Mouse (Mus musculus) forebrain, embryonic 14.5 days (tissue): Measurements from ENCODE around the gene Sik3. TPM values are rescaled to one million over a fixed set of nuclear protein-coding genes. Genes with fewer than 3 reads are reported as not detected.

Experiments used
- ATAC-seq: fragments of 200-750 bp; cut with Nextera tagmentation; 2 replicates; pipeline ENCODE4 v1.8.0; 2017; ENCODE audit warnings: mild to moderate bottlenecking, moderate library complexity
- DNase-seq: peaks from one replicate; pipeline ENCODE4 v3.0.0-alpha.2; 2015; ENCODE audit warnings: low spot score
- H3K27ac ChIP-seq: fragments of 300-500 bp; sonication (generic); 2 replicates; pipeline ENCODE4 v1.5.1; 2014; ENCODE audit warnings: low read depth, mild to moderate bottlenecking, control low read depth, low read length, moderate library complexity
- H3K27me3 ChIP-seq: fragments of 300-500 bp; sonication (generic); replicated peaks from 2 replicates; pipeline ENCODE4 v1.6.1; 2014; ENCODE audit warnings: low read length, control low read depth, mixed read lengths; ENCODE audit not compliant: control insufficient read depth, insufficient read depth
- H3K36me3 ChIP-seq: fragments of 300-500 bp; sonication (generic); 2 replicates; pipeline ENCODE4 v1.6.1; 2014; ENCODE audit warnings: low read length, control low read depth; ENCODE audit not compliant: control insufficient read depth, insufficient read depth
- H3K4me1 ChIP-seq: fragments of 300-500 bp; sonication (generic); 2 replicates; pipeline ENCODE4 v1.6.1; 2014; ENCODE audit warnings: antibody characterized with exemption, low read length, control low read depth; ENCODE audit not compliant: control insufficient read depth, insufficient read depth
- H3K4me2 ChIP-seq: fragments of 300-500 bp; sonication (generic); 2 replicates; pipeline ENCODE4 v1.6.1; 2014; ENCODE audit warnings: mild to moderate bottlenecking, control low read depth, low read length
- H3K4me3 ChIP-seq: fragments of 300-500 bp; sonication (generic); 2 replicates; pipeline ENCODE4 v1.5.1; 2014; ENCODE audit warnings: low read depth, low read length, control low read depth
- H3K9ac ChIP-seq: fragments of 300-500 bp; sonication (generic); 2 replicates; pipeline ENCODE4 v1.6.1; 2014; ENCODE audit warnings: mild to moderate bottlenecking, low read length, control low read depth, moderate library complexity
- H3K9me3 ChIP-seq: fragments of 300-500 bp; sonication (generic); replicated peaks from 2 replicates; pipeline ENCODE4 v1.6.1; 2016; ENCODE audit warnings: low read length, control low read depth, mixed read lengths; ENCODE audit not compliant: control insufficient read depth
- WGBS: fragments of 180-500 bp; shearing (Covaris S2); extraction: QIAGEN DNeasy Blood & Tissue Kit; methylation state at CpG from one replicate; pipeline ENCODE4 v1.1.7; 2014; 5-methylcytosine and 5-hydroxymethylcytosine counted together
- polyA plus RNA-seq: library from polyadenylated mRNA; unstranded; fragments of >200 nt; fragmentation: Nextera tagmentation; extraction: Ambion mirVana; gene quantifications from 2 replicates; pipeline ENCODE4 v1.2.1, GENCODE M21; 2014

Sik3 gene
- polyA plus RNA-seq, 1 experiment from 2014 or later: 5.0 TPM

- 89% methylated on average over 2 of the region's 2 CpGs for WGBS
- no peak overlapping the region for H3K4me3 ChIP-seq
- H3K9ac ChIP-seq: no peak overlapping the region
- H3K4me1 ChIP-seq: no peaks in the 10 kb centered on the region
- H3K9me3 ChIP-seq: no peaks in the 10 kb centered on the region
- DNase-seq (no peak), ATAC-seq (no peak)
- H3K36me3 ChIP-seq: no peaks in the 10 kb centered on the region
- H3K4me2 ChIP-seq: no peak overlapping the region
- no peaks in the 10 kb centered on the region for H3K27me3 ChIP-seq
- H3K27ac ChIP-seq: no peak overlapping the region
These were observed 47.6 kb downstream of the Sik3 start for GRCm38 (mm10) chr9:46060249-46060648.

GRCm38 (mm10) chr9:46061696-46062425, 49.2 kb downstream of the Sik3 start:
- Histone ChIP-seq H3K4me1 (no peaks in the 10 kb centered on the region), H3K4me3 (no peak overlapping the region), H3K36me3 (no peaks in the 10 kb centered on the region), H3K4me2 (no peak overlapping the region), H3K27ac (no peak overlapping the region), H3K9ac (no peak overlapping the region), H3K27me3 (no peaks in the 10 kb centered on the region), H3K9me3 (no peaks in the 10 kb centered on the region)
- no peak for DNase-seq
- 85% methylated on average over 9 of the region's 9 CpGs for WGBS
- no peak for ATAC-seq

DNA sequence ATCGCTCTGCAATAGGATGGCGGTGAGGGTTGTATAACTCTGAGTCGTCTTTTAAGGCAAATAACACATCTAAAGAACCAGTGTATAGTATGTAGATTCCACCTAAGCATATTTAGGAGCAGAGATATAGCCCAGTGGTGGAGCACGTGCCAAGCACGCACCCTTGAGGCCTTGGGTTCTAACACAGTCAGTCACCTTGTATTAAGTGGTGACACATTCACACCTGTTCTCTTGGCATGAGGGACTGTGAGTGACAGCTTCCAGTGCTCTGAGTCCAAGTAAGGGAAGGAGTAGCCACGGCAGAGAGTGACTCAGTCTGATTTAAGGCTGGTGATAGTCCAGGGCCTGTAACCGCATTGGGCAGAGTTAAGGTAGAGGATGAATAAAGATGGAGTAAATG, 51.7 kb downstream of the Sik3 start:
- 91% methylated on average over 7 of the region's 7 CpGs for WGBS
- ATAC-seq (no peak), DNase-seq (no peak)
- H3K27ac ChIP-seq: no peak overlapping the region
- no peaks in the 10 kb centered on the region for H3K9me3 ChIP-seq
- no peak overlapping the region for H3K4me3 ChIP-seq
- H3K4me1 ChIP-seq: no peaks in the 10 kb centered on the region
- H3K4me2 ChIP-seq: no peak overlapping the region
- H3K27me3 ChIP-seq: no peaks in the 10 kb centered on the region
- H3K36me3 ChIP-seq: no peaks in the 10 kb centered on the region
- no peak overlapping the region for H3K9ac ChIP-seq

- ATAC-seq (no peak), DNase-seq (no peak)
- Histone ChIP-seq H3K4me2 (no peak overlapping the region), H3K4me3 (no peak overlapping the region), H3K27ac (no peak overlapping the region), H3K27me3 (no peaks in the 10 kb centered on the region), H3K4me1 (peaks cover 2% of the 10 kb centered on the region; the same call in 1 of the 2 replicates), H3K36me3 (no peaks in the 10 kb centered on the region), H3K9me3 (no peaks in the 10 kb centered on the region), H3K9ac (no peak overlapping the region)
- WGBS: 84% methylated on average over 4 of the region's 4 CpGs
These were observed 54.1 kb downstream of the Sik3 start for GRCm38 (mm10) chr9:46066711-46067110.

DNA sequence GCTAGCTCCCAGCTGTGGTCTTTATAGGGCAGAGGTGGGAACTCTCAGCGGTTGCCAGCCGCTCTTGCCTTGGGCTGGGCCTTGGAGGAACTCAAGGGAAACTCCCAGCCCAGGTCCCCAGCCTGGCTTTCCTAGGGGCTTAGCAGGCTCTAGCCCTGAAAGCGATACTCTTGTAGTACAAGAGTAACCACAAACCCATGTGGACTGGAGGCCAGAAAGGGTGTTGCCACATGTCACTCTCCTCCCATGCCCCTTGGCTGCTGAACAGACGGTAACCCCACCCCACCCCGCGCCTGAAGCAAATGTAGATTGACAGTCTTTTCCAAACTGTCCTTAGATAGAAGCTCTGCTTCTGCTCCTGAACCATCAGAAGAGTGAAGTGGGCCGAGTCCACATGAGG, 55.1 kb downstream of the Sik3 start:
- Histone ChIP-seq H3K27me3 (no peaks in the 10 kb centered on the region), H3K4me3 (no peak overlapping the region), H3K4me2 (no peak overlapping the region), H3K9ac (no peak overlapping the region), H3K36me3 (no peaks in the 10 kb centered on the region), H3K27ac (no peak overlapping the region), H3K4me1 (peaks cover 2% of the 10 kb centered on the region; the same call in 1 of the 2 replicates), H3K9me3 (no peaks in the 10 kb centered on the region)
- WGBS: 87% methylated on average over 7 of the region's 7 CpGs
- no peak for ATAC-seq
- DNase-seq: no peak

DNA sequence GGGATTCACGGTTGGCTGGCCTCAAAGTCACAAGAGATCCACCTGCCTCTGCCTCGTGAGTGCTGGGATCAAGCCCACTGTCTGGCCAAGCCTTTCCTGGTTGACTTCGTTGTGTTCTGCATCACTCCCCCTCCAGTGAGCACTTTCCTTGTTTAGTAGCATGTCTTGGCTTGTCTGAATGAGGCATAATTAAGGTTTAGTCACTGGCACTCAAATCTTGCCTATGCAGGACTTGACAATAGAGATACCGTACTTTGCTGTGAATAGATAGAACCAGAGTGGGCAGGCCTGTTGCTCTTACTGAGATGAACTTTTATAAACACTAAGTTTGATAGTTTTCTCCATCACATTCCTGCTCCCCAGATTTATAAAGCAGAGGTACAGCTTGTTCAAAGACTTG, 56.4 kb downstream of the Sik3 start:
- DNase-seq: no peak

DNA sequence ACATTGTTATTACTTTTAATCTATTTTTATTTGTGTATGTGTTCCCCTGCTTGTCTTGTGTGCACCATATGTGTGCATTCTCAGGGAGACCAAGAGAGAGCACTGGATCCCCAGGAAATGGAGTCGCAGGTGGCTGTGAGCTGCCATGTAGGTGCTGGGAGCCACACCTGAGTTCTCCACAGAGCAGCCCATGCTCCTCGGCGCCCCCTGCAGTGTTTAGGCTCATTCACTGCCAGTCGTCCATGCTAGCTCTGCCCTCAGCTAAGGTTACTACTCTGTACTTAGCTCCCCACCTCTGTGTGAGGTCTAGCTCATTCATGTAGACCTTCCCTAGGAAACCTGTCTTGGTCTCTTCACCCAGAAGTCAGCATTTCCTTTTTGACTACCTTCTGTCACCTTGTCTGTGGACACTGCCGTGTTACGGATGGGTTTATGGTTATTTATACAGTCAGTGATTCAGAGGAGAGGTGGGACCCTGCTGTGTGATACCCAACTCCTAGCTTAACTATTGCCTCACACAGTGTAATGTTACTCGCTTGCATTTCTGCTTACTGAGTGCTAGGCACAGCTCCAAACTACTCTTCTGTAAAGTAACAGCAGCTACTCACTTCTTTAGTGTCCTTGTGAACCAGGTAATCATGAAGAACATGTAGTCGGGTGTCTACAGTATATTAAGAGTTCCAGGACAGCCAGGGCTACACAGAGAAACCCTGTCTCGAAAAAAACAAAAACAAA, 59.6 kb downstream of the Sik3 start:
- Histone ChIP-seq H3K27ac (no peak overlapping the region), H3K9me3 (no peaks in the 10 kb centered on the region), H3K9ac (no peak overlapping the region), H3K27me3 (no peaks in the 10 kb centered on the region), H3K4me3 (no peak overlapping the region), H3K4me1 (peaks cover 2% of the 10 kb centered on the region; the same call in 1 of the 2 replicates), H3K4me2 (no peak overlapping the region), H3K36me3 (no peaks in the 10 kb centered on the region)
- ATAC-seq: no peak
- no peak for DNase-seq
- 80% methylated on average over 9 of the region's 9 CpGs for WGBS

More for the DNA sequence above, 56.4 kb downstream of the Sik3 start:
- no peaks in the 10 kb centered on the region for H3K27me3 ChIP-seq
- no peak overlapping the region for H3K4me2 ChIP-seq
- no peak overlapping the region for H3K9ac ChIP-seq
- peaks cover 2% of the 10 kb centered on the region; the same call in 1 of the 2 replicates for H3K4me1 ChIP-seq
- no peak for ATAC-seq
- WGBS: 55% methylated on average over 4 of the region's 4 CpGs
- no peak overlapping the region for H3K4me3 ChIP-seq
- H3K27ac ChIP-seq: no peak overlapping the region
- no peaks in the 10 kb centered on the region for H3K36me3 ChIP-seq
- H3K9me3 ChIP-seq: no peaks in the 10 kb centered on the region

- Histone ChIP-seq H3K4me3 (no peak overlapping the region), H3K4me2 (no peak overlapping the region), H3K27ac (no peak overlapping the region), H3K9me3 (no peaks in the 10 kb centered on the region), H3K9ac (no peak overlapping the region), H3K36me3 (no peaks in the 10 kb centered on the region), H3K4me1 (peaks cover 2% of the 10 kb centered on the region; the same call in 1 of the 2 replicates), H3K27me3 (no peaks in the 10 kb centered on the region)
- DNase-seq (no peak), ATAC-seq (no peak)
- 76% methylated on average over 3 of the region's 3 CpGs for WGBS
These were observed 60.8 kb downstream of the Sik3 start for GRCm38 (mm10) chr9:46073443-46073842.

- H3K27ac ChIP-seq: no peak overlapping the region
- H3K4me3 ChIP-seq: no peak overlapping the region
- H3K4me2 ChIP-seq: no peak overlapping the region
- H3K36me3 ChIP-seq: no peaks in the 10 kb centered on the region
- H3K9me3 ChIP-seq: no peaks in the 10 kb centered on the region
- no peaks in the 10 kb centered on the region for H3K27me3 ChIP-seq
- H3K9ac ChIP-seq: no peak overlapping the region
- ATAC-seq: no peak
- no peak for DNase-seq
- peaks cover 1% of the 10 kb centered on the region; the same call in 1 of the 2 replicates for H3K4me1 ChIP-seq
- 81% methylated on average over 2 of the region's 2 CpGs for WGBS
These were observed 63.0 kb downstream of the Sik3 start for GRCm38 (mm10) chr9:46075578-46075977.
